Mouse (Mus musculus): ENCODE results near the gene Calhm2.
A peak's percentile ranks its signal among the peaks of the same experiment; 100 is the strongest.

GRCm38 (mm10) chr19:47168223-47168622 is 30.1 kb upstream of the Calhm2 start:
- peak; percentile 91 for TF ChIP-seq CTCF (IDR thresholded peaks at IDR 0.05; ENCODE audit: low read depth)
- TF ChIP-seq EP300 (IDR thresholded peaks at IDR 0.05; ENCODE audit: low read depth), result no peak

Measured in liver, postnatal 0 days (tissue).